Mouse (Mus musculus): ENCODE data around the gene Gstp3.
"Not testable (repeated sequence)": the region's sequence is repeated elsewhere in the genome, so short reads cannot be mapped to it uniquely, and the experiment has no call there.

DNA sequence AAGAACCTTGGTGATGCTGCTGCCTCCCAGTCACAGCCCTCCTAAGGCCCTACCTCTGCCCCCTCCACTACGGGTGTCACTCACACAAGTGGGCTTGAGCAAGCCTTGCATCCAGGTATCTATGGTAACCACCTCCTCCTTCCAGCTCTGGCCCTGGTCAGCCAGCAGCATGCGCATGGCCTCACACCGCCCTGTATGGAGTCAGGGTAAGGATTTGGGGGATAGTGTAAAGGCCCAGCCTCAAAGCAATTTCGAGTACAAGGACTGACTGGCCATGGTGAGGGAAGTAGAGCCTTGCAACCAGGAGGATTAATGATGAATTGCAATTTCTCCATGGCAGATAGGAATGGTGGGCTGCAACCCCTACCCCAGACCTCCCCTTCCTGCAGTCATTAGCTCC, 17.9 kb downstream of the Gstp3 start:
- TF ChIP-seq CTCF (IDR thresholded peaks at IDR 0.05; ENCODE audit: control insufficient read depth, insufficient read depth, low read length); POLR2A (IDR thresholded peaks at IDR 0.05; ENCODE audit: borderline replicate concordance, control insufficient read depth, low read depth, low read length): not testable (repeated sequence)
